Mouse (Mus musculus): ENCODE measurements at regions not wholly inside any gene's neighbourhood (a gene's known extent, or its start where the extent isn't known, plus 50 kb on each side); places are given as distances from the start of the nearest gene placed in this dataset.

DNA sequence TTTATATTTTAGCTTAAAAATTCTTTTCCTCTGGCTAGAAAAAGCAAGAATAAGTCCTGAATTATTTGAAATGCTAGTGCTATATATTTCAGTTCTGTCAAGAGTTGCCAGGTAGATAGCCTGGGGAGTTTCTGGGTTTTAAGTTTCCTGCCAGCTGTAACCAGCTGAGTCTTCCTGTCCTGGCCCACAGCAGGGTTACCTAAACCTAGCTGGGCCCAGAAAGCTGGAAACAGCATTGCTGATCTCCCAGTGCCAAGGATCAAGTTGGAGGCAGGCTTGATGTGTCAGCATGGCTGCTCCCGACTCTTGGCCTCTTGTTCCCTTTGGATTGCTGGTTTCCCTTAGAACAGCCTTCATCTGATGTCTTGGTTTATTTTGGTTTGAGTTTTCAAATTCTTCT lies 122.8 kb upstream of the Tnfaip3 start:
- H3K4me2 ChIP-seq: no peak overlapping the region
- no peaks in the 10 kb centered on the region for H3K9me3 ChIP-seq (replicated peaks)
- H3K9ac ChIP-seq: no peak overlapping the region
- H3K27ac ChIP-seq: no peak overlapping the region
- 85% methylated on average over 1 of the region's 1 CpGs for WGBS
- no peaks in the 10 kb centered on the region for H3K27me3 ChIP-seq
- no peak for ATAC-seq (replicated peaks; ENCODE audit: insufficient number of reproducible peaks, insufficient read depth, low FRiP score, low read depth)
- no peak overlapping the region for H3K4me3 ChIP-seq
- H3K4me1 ChIP-seq (replicated peaks): no peaks in the 10 kb centered on the region
- H3K36me3 ChIP-seq: no peaks in the 10 kb centered on the region

DNA sequence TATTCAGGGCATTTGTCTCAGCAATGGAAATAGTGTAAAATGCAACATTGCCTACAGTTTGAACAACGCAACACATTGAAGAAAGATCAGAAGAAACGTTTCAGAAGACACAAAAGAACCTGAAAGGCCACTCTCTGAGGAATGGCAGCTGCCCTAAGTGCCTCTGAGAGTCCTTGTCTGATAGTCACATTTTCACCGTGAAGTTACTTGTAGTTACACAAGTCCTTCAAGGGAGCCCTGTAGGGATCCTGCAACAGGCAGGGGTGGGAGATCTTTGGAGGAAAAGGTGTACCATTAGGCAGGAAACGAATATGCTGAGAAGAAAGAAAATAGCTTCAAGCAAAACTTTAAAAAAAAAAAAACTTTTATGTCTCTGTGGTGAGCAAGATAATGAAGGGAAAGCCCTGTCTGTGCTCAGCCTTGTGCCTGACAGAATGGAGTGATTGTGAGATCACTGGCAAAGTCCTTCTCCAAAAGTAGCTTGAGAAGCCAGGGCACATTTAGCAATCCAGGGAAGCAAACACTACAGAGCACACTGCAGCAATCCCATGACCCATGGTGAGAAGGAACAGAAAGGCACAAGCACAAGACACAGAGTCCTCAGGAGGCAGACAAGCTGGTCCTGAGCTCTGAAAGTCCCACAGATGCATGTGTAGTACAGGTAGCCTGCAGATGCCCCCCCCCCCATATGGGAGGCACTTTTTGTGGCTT lies 112.3 kb upstream of the Tnfaip3 start:
- peaks cover 5% of the 10 kb centered on the region; the same call in 1 of the 2 replicates for H3K4me1 ChIP-seq (replicated peaks)
- H3K4me2 ChIP-seq: no peak overlapping the region
- H3K4me3 ChIP-seq: no peak overlapping the region
- no peak for ATAC-seq (replicated peaks; ENCODE audit: insufficient number of reproducible peaks, insufficient read depth, low FRiP score, low read depth)
- H3K36me3 ChIP-seq: no peaks in the 10 kb centered on the region
- WGBS: 49% methylated on average over 4 of the region's 4 CpGs
- no peaks in the 10 kb centered on the region for H3K9me3 ChIP-seq (replicated peaks)
- H3K9ac ChIP-seq: no peak overlapping the region
- H3K27ac ChIP-seq: no peak overlapping the region
- no peaks in the 10 kb centered on the region for H3K27me3 ChIP-seq

DNA sequence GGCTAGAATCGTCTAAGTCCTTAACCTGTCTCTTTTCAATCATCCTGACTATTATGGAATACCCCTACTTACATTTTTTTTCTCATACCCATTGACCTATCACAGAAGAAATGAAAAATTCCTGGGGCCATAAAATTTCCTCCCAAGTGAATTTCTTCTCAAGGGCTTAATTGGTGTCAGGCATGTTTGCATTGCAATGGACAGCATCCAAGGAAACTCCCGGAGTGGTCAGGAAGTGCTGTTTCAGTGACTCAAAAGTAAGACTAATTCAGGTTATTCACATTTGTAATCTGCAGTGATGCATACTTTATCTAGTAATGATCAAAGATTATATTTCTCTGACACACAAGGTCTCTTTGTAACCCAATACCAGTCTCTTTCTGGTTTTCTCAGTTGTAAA lies 111.5 kb upstream of the Tnfaip3 start:
- H3K9me3 ChIP-seq (replicated peaks): no peaks in the 10 kb centered on the region
- no peak overlapping the region for H3K4me3 ChIP-seq
- peaks cover 5% of the 10 kb centered on the region; the same call in 1 of the 2 replicates for H3K4me1 ChIP-seq (replicated peaks)
- no peak overlapping the region for H3K4me2 ChIP-seq
- 57% methylated on average over 2 of the region's 2 CpGs for WGBS
- no peaks in the 10 kb centered on the region for H3K36me3 ChIP-seq
- no peaks in the 10 kb centered on the region for H3K27me3 ChIP-seq
- ATAC-seq (replicated peaks; ENCODE audit: insufficient number of reproducible peaks, insufficient read depth, low FRiP score, low read depth): no peak
- no peak overlapping the region for H3K27ac ChIP-seq
- no peak overlapping the region for H3K9ac ChIP-seq

DNA sequence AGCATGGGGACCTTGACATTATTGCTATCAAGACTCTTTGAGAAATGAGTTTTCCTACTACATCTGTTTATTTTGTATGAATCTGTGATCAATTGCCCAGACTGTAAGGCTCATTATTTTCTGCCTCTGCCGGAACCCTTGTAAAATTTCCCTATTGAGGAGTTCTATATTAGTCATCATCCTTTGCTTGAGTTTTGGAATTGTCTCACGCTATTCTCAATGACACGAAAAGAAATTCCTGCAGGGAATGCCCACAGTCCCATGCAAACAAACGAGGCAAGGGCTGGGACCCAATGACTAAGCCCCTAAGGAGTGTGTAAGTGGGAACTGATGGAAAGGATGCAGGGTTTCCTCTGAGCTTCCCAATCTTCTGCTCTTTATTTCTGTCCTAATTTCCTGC lies 111.0 kb upstream of the Tnfaip3 start:
- Histone ChIP-seq H3K9me3 (replicated peaks) (no peaks in the 10 kb centered on the region), H3K27me3 (no peaks in the 10 kb centered on the region), H3K9ac (no peak overlapping the region), H3K36me3 (no peaks in the 10 kb centered on the region), H3K27ac (no peak overlapping the region), H3K4me1 (replicated peaks) (peaks cover 5% of the 10 kb centered on the region; the same call in 1 of the 2 replicates), H3K4me3 (no peak overlapping the region), H3K4me2 (no peak overlapping the region)
- 73% methylated on average over 4 of the region's 4 CpGs for WGBS
- no peak for ATAC-seq (replicated peaks; ENCODE audit: insufficient number of reproducible peaks, insufficient read depth, low FRiP score, low read depth)

DNA sequence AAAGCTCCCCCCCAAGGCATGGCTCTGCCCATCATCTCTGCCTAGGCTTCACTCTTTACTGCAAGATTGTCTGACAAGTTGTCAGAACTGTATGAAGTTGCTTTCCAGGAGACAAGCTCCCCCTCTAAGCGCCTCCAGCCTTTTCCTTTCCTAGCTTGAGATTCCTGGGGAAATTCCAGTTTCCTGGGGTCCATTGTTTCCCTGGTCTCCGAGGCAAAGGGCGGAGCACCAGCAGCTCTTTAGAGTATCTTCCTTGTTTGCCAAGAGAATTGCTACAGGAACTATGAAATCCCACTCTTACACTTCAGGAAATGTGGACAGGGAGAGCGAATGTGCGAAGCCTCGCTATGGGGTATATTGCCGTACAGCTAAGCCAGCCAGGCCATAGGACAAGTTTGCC lies 108.2 kb upstream of the Tnfaip3 start:
- H3K9ac ChIP-seq: no peak overlapping the region
- no peaks in the 10 kb centered on the region for H3K27me3 ChIP-seq
- H3K36me3 ChIP-seq: no peaks in the 10 kb centered on the region
- no peak overlapping the region for H3K4me2 ChIP-seq
- H3K9me3 ChIP-seq (replicated peaks): no peaks in the 10 kb centered on the region
- H3K27ac ChIP-seq: no peak overlapping the region
- ATAC-seq (replicated peaks; ENCODE audit: insufficient number of reproducible peaks, insufficient read depth, low FRiP score, low read depth): no peak
- WGBS: 73% methylated on average over 7 of the region's 7 CpGs
- H3K4me1 ChIP-seq (replicated peaks): peaks cover 5% of the 10 kb centered on the region; the same call in 1 of the 2 replicates
- H3K4me3 ChIP-seq: no peak overlapping the region

DNA sequence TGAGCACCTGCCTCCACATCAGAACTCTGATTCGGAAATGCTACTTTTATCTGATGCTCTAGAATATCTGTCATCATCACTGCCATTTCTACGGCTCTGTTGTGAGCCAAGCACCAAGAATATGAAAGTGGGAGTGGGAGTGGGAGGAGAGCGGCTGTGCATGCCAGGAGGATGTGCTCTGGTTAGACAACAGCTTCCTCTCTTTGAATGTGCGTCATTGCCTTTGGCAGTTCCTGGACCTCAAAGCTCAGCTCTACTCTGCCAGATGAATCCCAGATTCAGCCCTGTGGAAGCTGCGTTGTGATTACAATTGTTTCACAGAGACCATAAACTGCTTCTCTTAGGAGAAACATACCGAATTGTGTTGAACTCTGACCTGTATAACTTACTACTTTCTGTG lies 106.8 kb upstream of the Tnfaip3 start:
- no peaks in the 10 kb centered on the region for H3K9me3 ChIP-seq (replicated peaks)
- H3K4me3 ChIP-seq: no peak overlapping the region
- H3K4me1 ChIP-seq (replicated peaks): peaks cover 5% of the 10 kb centered on the region; the same call in 1 of the 2 replicates
- no peak overlapping the region for H3K9ac ChIP-seq
- peak; percentile 74 for ATAC-seq (replicated peaks; ENCODE audit: insufficient number of reproducible peaks, insufficient read depth, low FRiP score, low read depth)
- no peaks in the 10 kb centered on the region for H3K27me3 ChIP-seq
- H3K36me3 ChIP-seq: no peaks in the 10 kb centered on the region
- peak overlapping the region; percentile 31; the same call in 1 of the 2 replicates for H3K27ac ChIP-seq
- WGBS: 50% methylated on average over 6 of the region's 6 CpGs
- no peak overlapping the region for H3K4me2 ChIP-seq

DNA sequence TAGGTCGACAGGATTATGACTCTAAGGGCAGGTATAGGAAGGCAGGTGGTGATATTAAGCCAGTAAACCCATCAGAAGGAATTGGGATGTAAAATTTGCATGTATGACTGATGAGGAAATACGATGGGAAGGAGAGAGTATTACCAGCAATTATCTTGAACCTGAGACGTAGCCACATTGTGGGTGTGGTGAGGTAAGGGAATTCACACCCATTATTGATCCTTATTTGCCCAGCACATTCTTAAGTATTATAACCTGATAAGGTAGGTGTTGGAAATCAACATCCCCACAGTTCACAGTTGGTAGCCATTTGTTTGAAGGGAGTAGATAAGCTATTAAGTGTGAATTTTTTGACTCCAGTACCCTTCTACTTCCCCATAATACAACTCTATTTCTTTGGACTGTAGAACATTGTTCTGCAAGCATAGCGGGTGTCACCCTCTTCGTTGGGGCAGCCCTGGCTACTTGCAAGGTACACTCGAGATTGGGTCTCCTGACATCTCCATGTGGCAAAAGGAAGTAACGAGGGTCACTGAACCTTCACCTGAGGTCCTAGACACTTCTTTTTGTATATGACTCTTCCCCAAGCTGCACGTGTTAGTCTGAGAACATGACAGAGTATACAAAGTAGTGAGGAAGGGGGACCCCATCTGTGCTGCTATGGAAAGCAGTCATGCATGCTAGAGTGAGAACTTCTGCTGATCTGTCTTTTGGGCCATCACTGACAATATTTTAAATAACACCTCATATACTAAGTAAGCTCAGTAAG lies 104.0 kb upstream of the Tnfaip3 start:
- no peaks in the 10 kb centered on the region for H3K4me1 ChIP-seq (replicated peaks)
- H3K4me3 ChIP-seq: no peak overlapping the region
- no peaks in the 10 kb centered on the region for H3K36me3 ChIP-seq
- 75% methylated on average over 8 of the region's 8 CpGs for WGBS
- no peak for ATAC-seq (replicated peaks; ENCODE audit: insufficient number of reproducible peaks, insufficient read depth, low FRiP score, low read depth)
- H3K9ac ChIP-seq: no peak overlapping the region
- H3K27me3 ChIP-seq: no peaks in the 10 kb centered on the region
- H3K4me2 ChIP-seq: no peak overlapping the region
- no peaks in the 10 kb centered on the region for H3K9me3 ChIP-seq (replicated peaks)
- no peak overlapping the region for H3K27ac ChIP-seq

DNA sequence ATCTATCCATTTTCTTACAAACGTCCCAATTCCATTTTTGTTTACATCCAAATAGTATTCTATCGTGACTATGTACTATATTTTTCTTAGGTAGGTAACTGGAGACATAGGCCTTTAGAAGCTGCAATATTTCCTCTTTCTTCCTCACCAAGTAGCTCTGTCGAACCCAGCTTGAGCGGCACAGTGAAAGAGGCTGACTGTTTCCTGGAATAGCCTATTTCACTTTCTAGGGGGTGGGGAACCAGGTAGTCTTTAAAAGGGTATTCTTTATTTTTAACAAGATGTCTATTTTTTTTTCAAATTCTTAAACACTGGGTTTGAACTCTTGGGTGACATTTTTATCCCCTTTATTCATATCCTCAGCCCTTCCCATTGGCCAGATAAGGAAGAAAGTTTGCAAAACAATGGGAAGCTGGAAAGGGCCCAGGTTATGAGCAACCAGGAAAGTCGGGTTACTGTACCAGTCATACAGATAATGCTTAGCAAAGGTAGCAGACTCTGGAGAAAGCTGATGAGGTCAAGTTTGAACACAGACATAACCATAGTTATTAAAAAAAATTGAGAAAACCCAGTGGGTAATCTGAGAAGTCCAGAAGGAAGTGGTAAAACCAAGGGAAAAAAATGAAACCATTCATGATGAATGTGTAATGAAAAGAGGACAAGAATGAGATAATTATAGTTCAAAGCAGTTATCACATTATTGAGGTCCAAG lies 103.3 kb upstream of the Tnfaip3 start:
- Histone ChIP-seq H3K27ac (no peak overlapping the region), H3K4me3 (no peak overlapping the region), H3K27me3 (no peaks in the 10 kb centered on the region), H3K9me3 (replicated peaks) (no peaks in the 10 kb centered on the region), H3K36me3 (no peaks in the 10 kb centered on the region), H3K4me2 (no peak overlapping the region), H3K9ac (no peak overlapping the region), H3K4me1 (replicated peaks) (no peaks in the 10 kb centered on the region)
- no peak for ATAC-seq (replicated peaks; ENCODE audit: insufficient number of reproducible peaks, insufficient read depth, low FRiP score, low read depth)
- WGBS: 55% methylated on average over 5 of the region's 5 CpGs

DNA sequence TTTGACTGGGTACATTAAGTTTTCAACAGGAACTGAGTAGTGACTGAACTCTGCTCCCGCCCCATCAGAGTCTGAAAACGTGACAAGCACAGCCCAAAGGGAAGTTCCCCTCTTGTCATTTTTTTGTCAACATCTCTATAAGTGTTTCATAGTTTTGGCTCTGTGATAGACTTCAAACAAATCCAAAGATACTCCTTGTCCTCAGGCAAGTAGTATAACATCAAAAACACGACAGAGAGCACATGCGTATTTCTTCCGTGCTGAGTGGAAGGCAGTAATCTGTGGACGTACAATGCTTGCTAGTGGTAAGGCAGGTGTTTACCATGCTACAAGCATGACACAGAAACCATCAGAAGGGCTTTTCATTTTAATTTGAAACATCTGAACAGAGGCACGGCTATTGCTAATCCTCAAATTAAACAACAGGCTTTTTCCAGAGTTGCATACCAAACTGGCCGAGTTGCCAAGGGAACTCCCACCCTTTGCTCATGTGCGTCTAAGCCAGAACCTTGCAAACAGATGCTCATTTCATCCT lies 101.7 kb upstream of the Tnfaip3 start:
- Histone ChIP-seq H3K4me2 (no peak overlapping the region), H3K9ac (no peak overlapping the region), H3K27me3 (no peaks in the 10 kb centered on the region), H3K9me3 (replicated peaks) (no peaks in the 10 kb centered on the region), H3K36me3 (no peaks in the 10 kb centered on the region), H3K27ac (no peak overlapping the region), H3K4me3 (no peak overlapping the region), H3K4me1 (replicated peaks) (no peaks in the 10 kb centered on the region)
- no peak for ATAC-seq (replicated peaks; ENCODE audit: insufficient number of reproducible peaks, insufficient read depth, low FRiP score, low read depth)
- 60% methylated on average over 9 of the region's 9 CpGs for WGBS

DNA sequence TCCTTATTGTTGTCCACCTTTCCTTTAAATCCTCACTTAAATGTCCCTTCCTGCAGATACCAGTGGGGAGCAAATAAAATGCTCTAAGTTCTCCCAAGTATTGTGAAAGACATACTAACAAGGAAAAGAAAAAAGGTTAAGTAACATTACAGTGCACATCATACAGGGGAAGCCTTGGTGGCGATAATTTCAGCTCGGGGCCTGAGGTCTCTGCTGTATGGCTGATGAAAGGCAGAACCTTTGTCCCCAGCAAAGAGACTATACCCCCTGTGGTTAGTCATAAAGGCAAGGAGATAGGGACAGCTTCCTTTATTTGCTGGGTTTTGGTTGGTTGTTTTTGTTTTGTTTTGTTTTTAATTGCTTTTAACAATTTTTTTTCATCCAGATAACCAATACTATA lies 97.0 kb upstream of the Tnfaip3 start:
- Histone ChIP-seq H3K27ac (no peak overlapping the region), H3K4me1 (replicated peaks) (no peaks in the 10 kb centered on the region), H3K27me3 (no peaks in the 10 kb centered on the region), H3K4me3 (no peak overlapping the region), H3K9me3 (replicated peaks) (no peaks in the 10 kb centered on the region), H3K36me3 (no peaks in the 10 kb centered on the region), H3K4me2 (no peak overlapping the region), H3K9ac (no peak overlapping the region)
- WGBS: 69% methylated on average over 2 of the region's 2 CpGs
- ATAC-seq (replicated peaks; ENCODE audit: insufficient number of reproducible peaks, insufficient read depth, low FRiP score, low read depth): no peak

DNA sequence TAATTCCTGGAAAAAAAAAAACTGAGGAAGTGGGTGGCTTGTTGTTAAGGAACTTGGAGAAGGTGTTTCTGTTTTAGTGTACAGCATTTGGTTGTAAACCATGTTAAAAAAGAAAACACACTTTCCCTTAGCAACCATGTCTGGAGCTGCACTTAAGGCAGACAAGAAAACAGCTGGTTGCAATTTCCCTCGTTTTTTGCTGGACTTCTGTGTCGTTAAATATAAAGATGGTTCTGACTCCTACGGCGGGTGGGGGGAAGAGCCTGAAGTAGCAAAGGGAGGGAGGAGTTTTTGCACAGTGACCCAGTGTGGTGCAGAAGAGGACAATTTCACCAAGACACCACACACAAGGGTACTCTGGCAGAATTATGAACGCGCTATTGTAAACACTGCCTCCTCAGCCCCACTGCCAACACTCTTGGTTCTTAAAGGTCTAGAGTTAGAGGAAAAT lies 89.8 kb upstream of the Tnfaip3 start:
- Histone ChIP-seq H3K27ac (no peak overlapping the region), H3K27me3 (no peaks in the 10 kb centered on the region), H3K4me1 (replicated peaks) (no peaks in the 10 kb centered on the region), H3K4me3 (no peak overlapping the region), H3K4me2 (no peak overlapping the region), H3K9me3 (replicated peaks) (no peaks in the 10 kb centered on the region), H3K36me3 (no peaks in the 10 kb centered on the region), H3K9ac (no peak overlapping the region)
- no peak for ATAC-seq (replicated peaks; ENCODE audit: insufficient number of reproducible peaks, insufficient read depth, low FRiP score, low read depth)
- 59% methylated on average over 6 of the region's 6 CpGs for WGBS

All from heart, embryonic 15.5 days (tissue).